Mouse (Mus musculus) forebrain, embryonic 11.5 days (tissue): ENCODE measurements at regions not wholly inside any gene's neighbourhood (a gene's known extent, or its start where the extent isn't known, plus 50 kb on each side); places are given as distances from the start of the nearest gene placed in this dataset. TPM values are rescaled to one million over a fixed set of nuclear protein-coding genes. Genes with fewer than 3 reads are reported as not detected.

ENCODE experiments used
- ATAC-seq: fragments of 200-750 bp; cut with Nextera tagmentation; replicated peaks from 2 replicates; pipeline ENCODE4 v1.8.0; 2017; ENCODE audit warnings: moderate TSS enrichment; ENCODE audit not compliant: low FRiP score
- DNase-seq: peaks from one replicate; pipeline ENCODE4 v3.0.0-alpha.2; 2017; ENCODE audit warnings: low spot score
- H3K27ac ChIP-seq: fragments of 300-500 bp; sonication (generic); 2 replicates; pipeline ENCODE4 v1.5.1; 2014; ENCODE audit warnings: low read depth, low read length
- H3K27me3 ChIP-seq: fragments of 300-500 bp; sonication (generic); 2 replicates; pipeline ENCODE4 v1.6.1; 2014; ENCODE audit warnings: mild to moderate bottlenecking, low read length, mixed read lengths; ENCODE audit not compliant: control insufficient read depth, insufficient read depth
- H3K36me3 ChIP-seq: fragments of 300-500 bp; sonication (generic); 2 replicates; pipeline ENCODE4 v1.6.1; 2014; ENCODE audit warnings: mild to moderate bottlenecking, low read length, moderate library complexity, mixed read lengths; ENCODE audit not compliant: control insufficient read depth, insufficient read depth
- H3K4me1 ChIP-seq: fragments of 300-500 bp; sonication (generic); replicated peaks from 2 replicates; pipeline ENCODE4 v1.6.1; 2014; ENCODE audit warnings: low read length, mixed read lengths; ENCODE audit not compliant: control insufficient read depth, insufficient read depth
- H3K4me2 ChIP-seq: fragments of 300-500 bp; sonication (generic); 2 replicates; pipeline ENCODE4 v1.6.1; 2014; ENCODE audit warnings: low read depth, mild to moderate bottlenecking, low read length, moderate library complexity, mixed read lengths; ENCODE audit not compliant: severe bottlenecking
- H3K4me3 ChIP-seq: fragments of 300-500 bp; sonication (generic); 2 replicates; pipeline ENCODE4 v1.5.1; 2014; ENCODE audit warnings: low read depth, low read length
- H3K9ac ChIP-seq: fragments of 300-500 bp; sonication (generic); 2 replicates; pipeline ENCODE4 v1.6.1; 2014; ENCODE audit warnings: low read length
- H3K9me3 ChIP-seq: fragments of 300-500 bp; sonication (generic); 2 replicates; pipeline ENCODE4 v1.6.1; 2016; ENCODE audit warnings: low read length, mixed read lengths; ENCODE audit not compliant: control insufficient read depth
- WGBS: fragments of 180-500 bp; shearing (Covaris S2); extraction: QIAGEN DNeasy Blood & Tissue Kit; methylation state at CpG from one replicate; pipeline ENCODE4 v1.1.7; 2014; 5-methylcytosine and 5-hydroxymethylcytosine counted together
- microRNA-seq: library from miRNA; unstranded; fragments of <30 nt; microRNA quantifications from one replicate; pipeline ENCODE4, GENCODE M21; 2016; ENCODE audit not compliant: insufficient number of aligned reads

DNA sequence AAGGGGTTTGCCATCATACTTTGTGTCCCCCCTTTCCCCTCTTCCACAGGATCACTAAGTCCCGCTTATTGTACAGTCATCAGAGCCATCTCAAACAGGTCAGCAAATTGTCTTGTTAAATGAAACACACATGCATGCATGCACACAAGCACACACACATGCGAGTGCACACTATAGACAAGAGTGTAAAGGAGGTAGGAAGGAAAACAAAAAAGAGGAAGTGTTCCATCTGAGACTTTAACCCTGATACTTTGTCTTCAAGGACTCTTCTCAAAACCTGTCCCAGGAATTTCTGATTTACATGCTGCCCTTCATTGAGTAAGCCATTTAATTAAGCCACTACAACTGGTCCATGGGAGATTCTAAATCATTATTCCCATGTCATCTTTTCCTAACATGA lies 75.0 kb upstream of the Nrp1 start:
- Histone ChIP-seq H3K4me3 (no peak overlapping the region), H3K9ac (no peak overlapping the region), H3K27me3 (no peaks in the 10 kb centered on the region), H3K4me1 (no peaks in the 10 kb centered on the region), H3K27ac (no peak overlapping the region), H3K4me2 (no peak overlapping the region), H3K36me3 (no peaks in the 10 kb centered on the region), H3K9me3 (no peaks in the 10 kb centered on the region)
- no peak for ATAC-seq
- 87% methylated on average over 2 of the region's 2 CpGs for WGBS
- no peak for DNase-seq

DNA sequence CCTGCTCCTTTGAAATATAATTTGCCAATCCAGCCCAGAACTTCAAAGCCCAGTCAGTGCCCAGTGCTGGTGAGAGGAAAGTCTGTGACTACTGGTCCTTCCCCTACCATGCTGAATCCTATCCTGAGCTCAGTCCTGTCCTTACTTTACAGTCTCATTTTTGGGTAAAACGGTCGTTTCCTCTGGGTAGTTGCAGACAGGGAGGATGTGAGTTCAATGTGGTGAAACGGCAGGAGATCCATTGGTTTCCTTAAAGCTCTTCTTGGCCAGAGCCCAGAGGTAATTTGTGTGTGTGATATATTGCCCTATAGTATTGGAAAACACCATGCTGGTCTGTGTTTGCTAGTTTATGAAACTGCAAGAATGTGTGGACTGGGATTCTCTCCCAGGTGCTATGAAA lies 73.6 kb upstream of the Nrp1 start:
- ATAC-seq, result no peak
- H3K4me1 ChIP-seq, result no peaks in the 10 kb centered on the region
- no peaks in the 10 kb centered on the region for H3K36me3 ChIP-seq
- H3K27me3 ChIP-seq, result no peaks in the 10 kb centered on the region
- no peak overlapping the region for H3K9ac ChIP-seq
- no peak overlapping the region for H3K4me3 ChIP-seq
- no peaks in the 10 kb centered on the region for H3K9me3 ChIP-seq
- 82% methylated on average over 3 of the region's 3 CpGs for WGBS
- H3K27ac ChIP-seq, result no peak overlapping the region
- no peak for DNase-seq
- no peak overlapping the region for H3K4me2 ChIP-seq

DNA sequence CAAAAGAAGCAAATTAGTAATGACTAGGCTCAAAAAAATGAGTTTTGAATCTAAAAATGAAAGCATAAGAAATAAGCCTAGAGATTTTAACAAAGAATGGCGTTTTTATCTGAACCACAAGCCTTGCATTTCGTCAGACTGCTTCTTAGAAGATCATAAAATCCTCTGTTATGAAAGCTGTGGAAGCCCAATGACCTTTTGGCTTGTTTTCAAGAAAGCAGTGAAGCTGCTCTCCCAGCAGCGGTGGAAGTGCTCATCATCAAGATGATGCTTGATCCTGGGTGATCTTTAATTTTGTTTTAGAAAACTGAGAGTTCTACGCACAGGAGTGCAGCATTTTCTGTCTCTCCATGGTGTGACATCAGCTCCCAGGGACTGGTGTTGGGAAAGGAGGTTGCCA lies 68.3 kb upstream of the Nrp1 start:
- no peaks in the 10 kb centered on the region for H3K4me1 ChIP-seq
- H3K27ac ChIP-seq, result no peak overlapping the region
- WGBS, result 86% methylated on average over 4 of the region's 4 CpGs
- no peak overlapping the region for H3K4me3 ChIP-seq
- no peaks in the 10 kb centered on the region for H3K9me3 ChIP-seq
- H3K9ac ChIP-seq, result no peak overlapping the region
- ATAC-seq (no peak), DNase-seq (no peak)
- no peak overlapping the region for H3K4me2 ChIP-seq
- H3K36me3 ChIP-seq, result no peaks in the 10 kb centered on the region
- no peaks in the 10 kb centered on the region for H3K27me3 ChIP-seq

DNA sequence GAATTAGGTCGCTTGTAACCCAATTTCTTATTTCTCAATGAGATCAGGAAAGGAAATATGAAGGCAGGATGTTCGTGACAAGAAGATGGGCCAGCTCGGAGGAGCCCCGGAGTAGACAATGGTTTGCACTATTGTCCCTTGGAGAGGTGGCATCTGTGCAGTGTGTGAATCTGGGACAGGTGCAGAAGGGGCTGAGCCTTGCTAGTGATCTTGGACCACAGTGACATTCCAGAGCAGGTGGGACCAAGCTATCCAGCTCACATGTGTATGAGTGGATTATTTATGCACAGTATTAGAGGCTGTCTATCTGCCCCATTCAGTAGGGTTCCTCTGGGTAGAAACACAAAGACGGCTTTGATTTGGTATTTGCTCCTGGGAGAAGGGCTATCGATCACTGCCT lies 66.0 kb upstream of the Nrp1 start:
- H3K4me3 ChIP-seq, result no peak overlapping the region
- H3K9ac ChIP-seq, result no peak overlapping the region
- DNase-seq, result no peak
- no peaks in the 10 kb centered on the region for H3K4me1 ChIP-seq
- H3K36me3 ChIP-seq, result no peaks in the 10 kb centered on the region
- H3K4me2 ChIP-seq, result no peak overlapping the region
- no peak overlapping the region for H3K27ac ChIP-seq
- ATAC-seq, result no peak
- no peaks in the 10 kb centered on the region for H3K9me3 ChIP-seq
- no peaks in the 10 kb centered on the region for H3K27me3 ChIP-seq
- 89% methylated on average over 6 of the region's 6 CpGs for WGBS

DNA sequence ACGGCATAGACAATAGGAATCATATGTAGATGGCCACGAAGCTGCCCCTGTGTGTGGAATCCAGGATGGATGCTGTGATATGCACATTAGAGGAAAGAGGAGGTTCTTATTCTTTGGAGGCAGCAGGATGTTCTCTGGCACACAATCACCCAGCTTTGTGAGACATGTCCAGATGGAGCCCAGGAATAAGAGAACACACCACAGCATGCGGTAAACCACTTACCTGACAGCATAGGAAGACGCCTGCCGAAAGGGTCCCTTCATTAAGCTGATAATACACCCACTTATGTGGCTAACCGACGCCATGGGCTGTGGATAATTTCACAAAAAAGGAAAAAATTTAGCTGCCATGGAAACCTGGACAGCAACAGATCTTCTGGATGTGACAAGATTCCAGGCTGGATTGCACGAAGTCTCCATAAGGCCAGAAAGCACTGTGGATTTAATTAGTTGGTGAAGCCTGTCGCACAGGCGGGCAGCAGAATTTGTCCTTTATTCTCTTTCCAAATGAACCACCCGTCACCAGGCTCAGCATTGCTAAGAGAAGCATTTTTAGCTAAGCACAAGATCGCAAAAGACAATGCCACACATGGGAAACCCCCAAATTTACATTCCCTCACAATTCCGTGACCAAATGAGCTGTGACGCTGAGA lies 61.5 kb upstream of the Nrp1 start:
- H3K9ac ChIP-seq, result no peak overlapping the region
- H3K4me3 ChIP-seq, result no peak overlapping the region
- H3K36me3 ChIP-seq, result no peaks in the 10 kb centered on the region
- H3K27ac ChIP-seq, result no peak overlapping the region
- H3K4me2 ChIP-seq, result no peak overlapping the region
- ATAC-seq (no peak), DNase-seq (no peak)
- WGBS, result 80% methylated on average over 14 of the region's 14 CpGs
- H3K27me3 ChIP-seq, result no peaks in the 10 kb centered on the region
- H3K4me1 ChIP-seq, result no peaks in the 10 kb centered on the region
- H3K9me3 ChIP-seq, result no peaks in the 10 kb centered on the region

DNA sequence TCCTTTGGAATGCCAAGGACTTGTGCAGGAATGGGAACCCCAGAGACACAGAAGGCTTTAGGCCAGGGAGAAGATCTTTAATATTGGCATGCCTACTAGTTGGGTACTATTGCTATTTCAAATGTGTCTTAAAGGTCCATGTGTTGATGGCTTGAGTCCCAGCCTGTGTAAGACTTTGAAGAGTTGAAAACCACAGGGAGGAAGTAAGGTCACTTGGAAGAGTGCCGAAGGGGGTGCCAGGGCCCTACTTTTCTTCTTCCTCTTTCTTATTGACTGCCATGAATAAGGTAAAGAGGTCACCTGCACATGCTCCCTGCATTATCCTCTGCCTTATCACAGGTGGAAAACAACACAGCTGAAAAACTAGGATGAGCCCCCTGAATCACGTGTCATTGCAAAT lies 56.1 kb upstream of the Nrp1 start:
- Histone ChIP-seq H3K9me3 (no peaks in the 10 kb centered on the region), H3K4me3 (no peak overlapping the region), H3K36me3 (no peaks in the 10 kb centered on the region), H3K4me2 (no peak overlapping the region), H3K27me3 (no peaks in the 10 kb centered on the region), H3K9ac (no peak overlapping the region), H3K27ac (no peak overlapping the region), H3K4me1 (no peaks in the 10 kb centered on the region)
- DNase-seq, result no peak
- 77% methylated on average over 2 of the region's 2 CpGs for WGBS
- ATAC-seq, result no peak

Small RNA genes in the stretch of these regions (microRNA-seq; reads per million reads assigned to microRNA genes)
- not detected for gene Mir21c
